Mouse (Mus musculus): ENCODE measurements around the gene Slc39a8. TPM values are rescaled to one million over a fixed set of nuclear protein-coding genes. Genes with fewer than 3 reads are reported as not detected.
A peak's percentile ranks its signal among the peaks of the same experiment; 100 is the strongest.

The Slc39a8 gene
- polyA plus RNA-seq, 1 experiment from 2014 or later, result 10.6 TPM

- H3K4me1 ChIP-seq (ENCODE audit: control insufficient read depth, insufficient read depth, low read length), result peaks cover 11% of the 10 kb centered on the region
- no peaks in the 10 kb centered on the region for H3K27me3 ChIP-seq (ENCODE audit: control insufficient read depth, insufficient read depth, low read depth, low read length)
- no peaks in the 10 kb centered on the region for H3K36me3 ChIP-seq (ENCODE audit: control insufficient read depth, insufficient read depth, low read length)
- peak; percentile 95 for ATAC-seq
- 25% methylated on average over 5 of the region's 5 CpGs for WGBS
- no peaks in the 10 kb centered on the region for H3K9me3 ChIP-seq (replicated peaks; ENCODE audit: control insufficient read depth, low read length, poor library complexity, severe bottlenecking)
- H3K27ac ChIP-seq (ENCODE audit: low read length), result peak overlapping the region; percentile 82
- H3K4me3 ChIP-seq (ENCODE audit: low read depth, low read length), result no peak overlapping the region
- no peak overlapping the region for H3K9ac ChIP-seq (ENCODE audit: low read depth, low read length)
- peak overlapping the region; percentile 14; the same call in 1 of the 2 replicates for H3K4me2 ChIP-seq (ENCODE audit: low read length)
Observed at GRCm38 (mm10) chr3:135918566-135919180, 93.6 kb downstream of the Slc39a8 start.

GRCm38 (mm10) chr3:135919305-135919704 is 94.2 kb downstream of the Slc39a8 start:
- Histone ChIP-seq H3K27ac (ENCODE audit: low read length) (peak overlapping the region; percentile 82), H3K36me3 (ENCODE audit: control insufficient read depth, insufficient read depth, low read length) (no peaks in the 10 kb centered on the region), H3K4me1 (ENCODE audit: control insufficient read depth, insufficient read depth, low read length) (peaks cover 11% of the 10 kb centered on the region), H3K4me3 (ENCODE audit: low read depth, low read length) (no peak overlapping the region), H3K4me2 (ENCODE audit: low read length) (no peak overlapping the region; the same call in 1 of the 2 replicates), H3K9ac (ENCODE audit: low read depth, low read length) (no peak overlapping the region), H3K27me3 (ENCODE audit: control insufficient read depth, insufficient read depth, low read depth, low read length) (no peaks in the 10 kb centered on the region), H3K9me3 (replicated peaks; ENCODE audit: control insufficient read depth, low read length, poor library complexity, severe bottlenecking) (no peaks in the 10 kb centered on the region)
- 69% methylated on average over 4 of the region's 4 CpGs for WGBS
- peak; percentile 52; the same call in 1 of the 2 replicates for ATAC-seq

- WGBS, result 36% methylated on average over 1 of the region's 1 CpGs
- no peaks in the 10 kb centered on the region for H3K36me3 ChIP-seq (ENCODE audit: control insufficient read depth, insufficient read depth, low read length)
- H3K4me1 ChIP-seq (ENCODE audit: control insufficient read depth, insufficient read depth, low read length), result no peaks in the 10 kb centered on the region
- no peak overlapping the region for H3K4me2 ChIP-seq (ENCODE audit: low read length)
- ATAC-seq, result no peak
- H3K27me3 ChIP-seq (ENCODE audit: control insufficient read depth, insufficient read depth, low read depth, low read length), result no peaks in the 10 kb centered on the region
- H3K27ac ChIP-seq (ENCODE audit: low read length), result no peak overlapping the region
- H3K9ac ChIP-seq (ENCODE audit: low read depth, low read length), result no peak overlapping the region
- no peaks in the 10 kb centered on the region for H3K9me3 ChIP-seq (replicated peaks; ENCODE audit: control insufficient read depth, low read length, poor library complexity, severe bottlenecking)
- no peak overlapping the region for H3K4me3 ChIP-seq (ENCODE audit: low read depth, low read length)
Observed at GRCm38 (mm10) chr3:135926729-135927128, 101.7 kb downstream of the Slc39a8 start.

- Histone ChIP-seq H3K36me3 (ENCODE audit: control insufficient read depth, insufficient read depth, low read length) (no peaks in the 10 kb centered on the region), H3K4me2 (ENCODE audit: low read length) (no peak overlapping the region), H3K4me3 (ENCODE audit: low read depth, low read length) (no peak overlapping the region), H3K4me1 (ENCODE audit: control insufficient read depth, insufficient read depth, low read length) (no peaks in the 10 kb centered on the region), H3K9ac (ENCODE audit: low read depth, low read length) (no peak overlapping the region), H3K27ac (ENCODE audit: low read length) (no peak overlapping the region), H3K27me3 (ENCODE audit: control insufficient read depth, insufficient read depth, low read depth, low read length) (no peaks in the 10 kb centered on the region), H3K9me3 (replicated peaks; ENCODE audit: control insufficient read depth, low read length, poor library complexity, severe bottlenecking) (no peaks in the 10 kb centered on the region)
- no peak for ATAC-seq
- 83% methylated on average over 4 of the region's 4 CpGs for WGBS
Observed at GRCm38 (mm10) chr3:135928184-135928583, 103.1 kb downstream of the Slc39a8 start.

GRCm38 (mm10) chr3:135937455-135937854 is 112.4 kb downstream of the Slc39a8 start:
- H3K27me3 ChIP-seq (ENCODE audit: control insufficient read depth, insufficient read depth, low read depth, low read length), result no peaks in the 10 kb centered on the region
- ATAC-seq, result no peak
- H3K27ac ChIP-seq (ENCODE audit: low read length), result no peak overlapping the region
- H3K4me3 ChIP-seq (ENCODE audit: low read depth, low read length), result no peak overlapping the region
- H3K9ac ChIP-seq (ENCODE audit: low read depth, low read length), result no peak overlapping the region
- no peaks in the 10 kb centered on the region for H3K4me1 ChIP-seq (ENCODE audit: control insufficient read depth, insufficient read depth, low read length)
- 69% methylated on average over 2 of the region's 2 CpGs for WGBS
- no peak overlapping the region for H3K4me2 ChIP-seq (ENCODE audit: low read length)
- H3K36me3 ChIP-seq (ENCODE audit: control insufficient read depth, insufficient read depth, low read length), result no peaks in the 10 kb centered on the region
- no peaks in the 10 kb centered on the region for H3K9me3 ChIP-seq (replicated peaks; ENCODE audit: control insufficient read depth, low read length, poor library complexity, severe bottlenecking)

Other genes starting within 250 kb of the Slc39a8 start
- 6.7 and 6.8 TPM in 2 replicates for gene Nfkb1, start 133.7 kb upstream of the Slc39a8 start, polyA plus RNA-seq (2015; fragmentation: Nextera tagmentation; extraction: Ambion mirVana)